Mouse (Mus musculus): ENCODE results near the gene Tns2. TPM values are rescaled to one million over a fixed set of nuclear protein-coding genes. Genes with fewer than 3 reads are reported as not detected.
A peak's percentile ranks its signal among the peaks of the same experiment; 100 is the strongest.

Tns2 gene
- total and polyA plus RNA-seq, 2 experiments from 2014 or later, result 5.0 to 8.4 TPM

DNA sequence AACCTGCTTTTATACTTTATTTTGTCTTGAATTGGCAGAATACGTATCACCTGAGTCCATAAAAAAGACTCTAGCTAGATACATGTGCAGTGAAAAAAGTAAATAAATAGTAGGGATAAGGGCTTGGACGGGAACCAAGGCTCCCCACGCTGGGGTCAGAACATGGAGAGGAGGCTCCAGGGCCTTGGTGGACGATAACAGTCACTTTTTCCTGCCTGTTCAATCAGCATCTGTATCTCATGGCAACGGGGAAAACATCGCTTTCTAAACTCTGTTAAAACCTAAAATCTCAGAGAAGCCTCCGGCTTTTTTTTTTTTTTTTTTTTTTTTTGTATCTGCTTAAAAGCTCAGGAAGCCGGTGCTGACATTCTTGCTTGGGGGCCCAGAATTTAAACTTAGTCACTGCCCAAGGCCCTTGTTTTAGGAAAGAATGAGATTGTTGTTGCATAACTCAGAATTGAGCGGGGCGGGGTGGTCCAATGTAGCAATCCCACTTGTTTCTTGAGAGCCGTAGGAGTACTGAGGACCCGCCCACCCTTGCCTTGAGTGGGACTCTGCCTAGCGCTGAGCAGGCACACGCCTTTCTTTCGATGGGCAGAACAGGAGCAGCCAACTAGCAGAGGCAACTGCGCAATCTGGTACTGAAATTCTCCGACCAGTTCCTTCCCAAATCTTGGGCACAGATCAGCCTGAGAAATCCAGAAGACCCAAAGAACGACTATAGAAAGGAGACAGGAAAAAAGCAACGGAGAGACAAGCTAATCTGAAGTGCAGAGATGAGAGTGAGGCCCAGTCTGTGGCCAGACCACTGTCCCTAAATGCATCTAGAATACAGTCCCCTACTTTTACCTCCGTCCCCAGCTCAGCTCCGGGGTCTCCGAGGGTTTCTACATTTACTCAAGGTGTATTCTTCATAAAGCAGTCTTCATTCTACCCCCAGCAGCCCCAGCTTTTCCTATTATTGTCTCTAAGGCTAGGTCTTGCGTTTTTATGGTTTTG is 43.0 kb downstream of the Tns2 start:
- DNase-seq, result no peak
- 48% methylated on average over 23 of the region's 23 CpGs for WGBS

GRCm38 (mm10) chr15:102144274-102144711 is 44.1 kb downstream of the Tns2 start, which contains the start of gene Igfbp6:
Gene Igfbp6 (plus strand): TSS chr15:102144362.
- Histone ChIP-seq H3K4me1 (ENCODE audit: insufficient read depth) (no peaks in the 10 kb centered on the region), H3K9me3 (ENCODE audit: low read length) (no peaks in the 10 kb centered on the region), H3K4me2 (ENCODE audit: low read depth) (no peak within 1 kb of the TSS), H3K27me3 (ENCODE audit: insufficient read depth, low read length) (peaks cover 14% of the 10 kb centered on the region), H3K9ac (no peak within 1 kb of the TSS), H3K27ac (ENCODE audit: low read depth, low read length) (no peak within 1 kb of the TSS), H3K4me3 (ENCODE audit: low read depth, low read length) (no peak within 1 kb of the TSS), H3K36me3 (ENCODE audit: insufficient read depth) (no peaks in the 10 kb centered on the region)
- no peak for TF ChIP-seq CTCF (IDR thresholded peaks at IDR 0.05; ENCODE audit: low read depth)
- ATAC-seq (no peak), DNase-seq (no peak)
- WGBS, result 4% methylated on average over 22 of the region's 22 CpGs

More for the DNA sequence above, 43.0 kb downstream of the Tns2 start:
- Histone ChIP-seq H3K27me3 (ENCODE audit: insufficient read depth, low read length) (peaks cover 14% of the 10 kb centered on the region), H3K9ac (no peak overlapping the region), H3K36me3 (ENCODE audit: insufficient read depth) (no peaks in the 10 kb centered on the region), H3K4me2 (ENCODE audit: low read depth) (no peak overlapping the region), H3K27ac (ENCODE audit: low read depth, low read length) (no peak overlapping the region), H3K4me1 (ENCODE audit: insufficient read depth) (no peaks in the 10 kb centered on the region), H3K4me3 (ENCODE audit: low read depth, low read length) (no peak overlapping the region), H3K9me3 (ENCODE audit: low read length) (no peaks in the 10 kb centered on the region)
- ATAC-seq, result no peak
- TF ChIP-seq CTCF (IDR thresholded peaks at IDR 0.05; ENCODE audit: low read depth), result no peak

DNA sequence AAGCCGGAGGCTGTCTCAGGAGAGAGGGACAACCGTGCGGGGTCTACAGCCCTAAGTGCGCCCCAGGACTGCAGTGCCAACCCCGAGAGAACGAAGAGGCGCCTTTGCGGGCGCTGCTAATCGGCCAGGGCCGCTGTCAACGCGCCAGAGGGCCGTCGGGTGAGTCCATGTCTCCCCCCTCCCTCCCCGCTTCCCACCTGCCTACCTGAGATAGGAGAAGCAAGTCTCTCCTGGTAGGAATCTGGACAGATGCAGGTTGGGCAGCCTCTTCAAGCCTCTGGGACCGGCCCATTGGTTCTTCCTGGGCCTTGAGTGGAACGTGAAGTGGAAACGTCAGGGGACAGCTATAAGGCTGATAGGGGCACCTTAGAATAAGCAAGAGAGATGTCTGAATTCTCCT is 44.5 kb downstream of the Tns2 start:
- H3K4me1 ChIP-seq (ENCODE audit: insufficient read depth), result no peaks in the 10 kb centered on the region
- no peak overlapping the region for H3K9ac ChIP-seq
- no peaks in the 10 kb centered on the region for H3K36me3 ChIP-seq (ENCODE audit: insufficient read depth)
- no peak for ATAC-seq
- no peaks in the 10 kb centered on the region for H3K9me3 ChIP-seq (ENCODE audit: low read length)
- no peak overlapping the region for H3K4me3 ChIP-seq (ENCODE audit: low read depth, low read length)
- H3K4me2 ChIP-seq (ENCODE audit: low read depth), result no peak overlapping the region
- H3K27ac ChIP-seq (ENCODE audit: low read depth, low read length), result no peak overlapping the region
- 9% methylated on average over 18 of the region's 19 CpGs for WGBS
- DNase-seq, result no peak
- no peak for TF ChIP-seq CTCF (IDR thresholded peaks at IDR 0.05; ENCODE audit: low read depth)
- peaks cover 14% of the 10 kb centered on the region for H3K27me3 ChIP-seq (ENCODE audit: insufficient read depth, low read length)

- no peak for ATAC-seq
- WGBS, result 91% methylated on average over 10 of the region's 10 CpGs
- Histone ChIP-seq H3K9me3 (ENCODE audit: low read length) (no peaks in the 10 kb centered on the region), H3K4me2 (ENCODE audit: low read depth) (no peak overlapping the region), H3K36me3 (ENCODE audit: insufficient read depth) (no peaks in the 10 kb centered on the region), H3K27me3 (ENCODE audit: insufficient read depth, low read length) (peaks cover 14% of the 10 kb centered on the region), H3K4me3 (ENCODE audit: low read depth, low read length) (no peak overlapping the region), H3K9ac (no peak overlapping the region), H3K27ac (ENCODE audit: low read depth, low read length) (no peak overlapping the region), H3K4me1 (ENCODE audit: insufficient read depth) (no peaks in the 10 kb centered on the region)
- TF ChIP-seq CTCF (IDR thresholded peaks at IDR 0.05; ENCODE audit: low read depth), result no peak
- no peak for DNase-seq
Measured at GRCm38 (mm10) chr15:102145330-102145729, 45.1 kb downstream of the Tns2 start.

DNA sequence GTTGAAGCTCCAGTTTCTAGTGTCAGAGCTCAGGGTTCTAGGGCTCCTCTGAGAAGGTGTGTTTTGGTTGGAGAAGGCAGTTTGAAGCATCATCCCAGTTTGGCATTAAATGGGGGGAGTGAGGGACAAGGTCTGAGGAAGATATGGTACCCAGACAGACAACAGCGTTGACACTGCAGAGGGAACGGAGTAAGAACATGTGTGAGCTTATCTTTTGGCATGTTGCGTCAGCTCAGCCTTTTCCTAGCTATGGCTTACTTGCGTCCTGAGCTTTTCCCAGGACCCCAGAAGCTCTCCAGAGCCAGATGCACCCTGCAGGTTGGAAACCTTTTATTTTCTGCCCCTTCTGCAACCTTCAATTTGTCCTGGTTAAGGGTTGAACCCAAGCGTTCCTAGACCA is 45.9 kb downstream of the Tns2 start:
- no peaks in the 10 kb centered on the region for H3K36me3 ChIP-seq (ENCODE audit: insufficient read depth)
- no peaks in the 10 kb centered on the region for H3K4me1 ChIP-seq (ENCODE audit: insufficient read depth)
- H3K27me3 ChIP-seq (ENCODE audit: insufficient read depth, low read length), result peaks cover 14% of the 10 kb centered on the region
- 90% methylated on average over 5 of the region's 5 CpGs for WGBS
- DNase-seq (no peak), ATAC-seq (no peak)
- no peak overlapping the region for H3K9ac ChIP-seq
- H3K9me3 ChIP-seq (ENCODE audit: low read length), result no peaks in the 10 kb centered on the region
- no peak overlapping the region for H3K4me3 ChIP-seq (ENCODE audit: low read depth, low read length)
- H3K4me2 ChIP-seq (ENCODE audit: low read depth), result no peak overlapping the region
- TF ChIP-seq CTCF (IDR thresholded peaks at IDR 0.05; ENCODE audit: low read depth), result no peak
- no peak overlapping the region for H3K27ac ChIP-seq (ENCODE audit: low read depth, low read length)

DNA sequence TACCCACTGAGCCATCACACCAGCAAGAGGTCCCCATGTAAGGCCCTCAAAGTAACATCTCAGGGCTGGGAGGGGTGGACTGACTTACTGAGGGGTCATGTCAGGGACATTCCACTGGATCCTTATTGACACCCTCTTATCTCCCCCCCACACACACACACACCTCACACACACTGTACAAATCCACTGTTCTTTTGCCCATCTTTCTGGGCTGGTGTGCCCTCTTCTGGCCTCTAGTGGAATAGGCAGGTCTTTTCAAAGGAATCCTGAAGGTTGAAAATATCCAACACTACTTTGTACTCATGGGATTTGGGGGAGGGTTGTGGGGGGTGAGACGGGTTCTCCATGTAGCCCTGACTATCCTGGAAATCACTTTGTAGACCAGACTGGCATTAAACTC is 46.7 kb downstream of the Tns2 start:
- ATAC-seq (peak; percentile 53; the same call in 1 of the 2 replicates), DNase-seq (peak; percentile 51)
- no peaks in the 10 kb centered on the region for H3K36me3 ChIP-seq (ENCODE audit: insufficient read depth)
- 3% methylated on average over 1 of the region's 1 CpGs for WGBS
- no peak overlapping the region for H3K9ac ChIP-seq
- H3K4me1 ChIP-seq (ENCODE audit: insufficient read depth), result no peaks in the 10 kb centered on the region
- H3K9me3 ChIP-seq (ENCODE audit: low read length), result no peaks in the 10 kb centered on the region
- no peak overlapping the region for H3K27ac ChIP-seq (ENCODE audit: low read depth, low read length)
- TF ChIP-seq CTCF (IDR thresholded peaks at IDR 0.05; ENCODE audit: low read depth), result peak; percentile 87
- H3K4me2 ChIP-seq (ENCODE audit: low read depth), result no peak overlapping the region
- peaks cover 14% of the 10 kb centered on the region for H3K27me3 ChIP-seq (ENCODE audit: insufficient read depth, low read length)
- no peak overlapping the region for H3K4me3 ChIP-seq (ENCODE audit: low read depth, low read length)
